Mouse (Mus musculus) liver, adult 2 months (tissue): ENCODE measurements around the gene Bach2. TPM values are rescaled to one million over a fixed set of nuclear protein-coding genes. Genes with fewer than 3 reads are reported as not detected.
A peak's percentile ranks its signal among the peaks of the same experiment; 100 is the strongest.

Source experiments
- DNase-seq: peaks from one replicate; pipeline ENCODE4 v3.0.0-alpha.2; 2011; ENCODE audit warnings: low read depth, low spot score; ENCODE audit errors: extremely low read depth
- H3K27ac ChIP-seq: fragments of 200-500 bp; replicated peaks from 2 replicates; pipeline ENCODE4 v1.5.1; 2012; ENCODE audit warnings: low read depth, mild to moderate bottlenecking, control low read depth, inconsistent platforms, low read length; ENCODE audit not compliant: insufficient read depth
- H3K27me3 ChIP-seq: fragments of 200-500 bp; 2 replicates; pipeline ENCODE4 v1.6.1; 2012; ENCODE audit warnings: mild to moderate bottlenecking, moderate library complexity, low read length, inconsistent platforms; ENCODE audit not compliant: control insufficient read depth, insufficient read depth
- H3K36me3 ChIP-seq: fragments of 200-500 bp; 2 replicates; pipeline ENCODE4 v1.6.1; 2012; ENCODE audit warnings: low read length, inconsistent platforms; ENCODE audit not compliant: control insufficient read depth, insufficient read depth
- H3K4me1 ChIP-seq: fragments of 200-500 bp; 2 replicates; pipeline ENCODE4 v1.6.1; 2011; ENCODE audit warnings: low read length; ENCODE audit not compliant: control insufficient read depth, insufficient read depth
- H3K4me3 ChIP-seq: fragments of 200-500 bp; 2 replicates; pipeline ENCODE4 v1.5.1; 2011; ENCODE audit warnings: low read depth, mild to moderate bottlenecking, control low read depth, low read length, moderate library complexity; ENCODE audit not compliant: insufficient read depth
- H3K79me2 ChIP-seq: fragments of 200-500 bp; 2 replicates; pipeline ENCODE4 v1.6.1; 2012; ENCODE audit warnings: inconsistent platforms, mild to moderate bottlenecking, low read length, moderate library complexity; ENCODE audit not compliant: control insufficient read depth, insufficient read depth
- H3K9ac ChIP-seq: fragments of 200-500 bp; 2 replicates; pipeline ENCODE4 v1.6.1; 2012; ENCODE audit warnings: low read depth, mild to moderate bottlenecking, control low read depth, inconsistent platforms, low read length
- CTCF ChIP-seq: fragments of 200-500 bp; IDR thresholded peaks from 2 replicates; pipeline ENCODE4 v1.5.1; 2011; ENCODE audit warnings: low read depth, low read length, control low read depth
- POLR2A ChIP-seq: fragments of 200-500 bp; IDR thresholded peaks from 2 replicates; pipeline ENCODE4 v1.6.1; 2011; ENCODE audit warnings: low read length, control low read depth; ENCODE audit not compliant: insufficient read depth; ENCODE audit errors: extremely low read depth
- WGBS: fragments of 180-500 bp; shearing (Covaris S2); methylation state at CpG from one replicate; pipeline ENCODE4 v1.1.7; 2018; 5-methylcytosine and 5-hydroxymethylcytosine counted together
- polyA plus RNA-seq: library from polyadenylated mRNA; depleted of rRNA; stranded (reverse); fragments of >200 nt; gene quantifications from 2 replicates; pipeline ENCODE4 v1.2.3, GENCODE M21; 2012
- total RNA-seq: library from RNA; depleted of rRNA; stranded (reverse); fragments of >200 nt; gene quantifications from 2 replicates; pipeline ENCODE4 v1.2.3, GENCODE M21; 2014

Bach2 gene
- total and polyA plus RNA-seq, 2 experiments, result 2.1 to 6.0 TPM

DNA sequence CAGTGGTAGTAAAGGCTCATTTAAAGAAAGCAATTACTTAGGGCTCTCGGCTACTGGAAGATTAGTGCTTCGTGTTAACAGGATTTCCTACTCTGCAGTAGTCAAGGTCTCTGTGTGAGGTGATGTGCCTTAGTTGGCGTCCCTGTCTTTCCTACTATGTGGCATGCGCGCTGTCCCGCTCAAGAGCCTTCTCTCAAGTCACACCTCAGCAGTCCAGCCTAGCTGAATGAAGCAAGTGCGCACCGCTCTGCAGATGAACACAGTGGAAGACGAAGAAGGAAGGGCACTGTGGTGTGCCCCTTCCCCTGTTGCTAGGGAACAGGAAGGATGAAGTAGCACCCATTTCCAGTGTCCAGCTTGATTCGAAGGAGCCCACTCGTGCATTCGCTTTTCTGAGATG lies 93.4 kb downstream of the Bach2 start:
- no peaks in the 10 kb centered on the region for H3K36me3 ChIP-seq
- H3K27me3 ChIP-seq, result no peaks in the 10 kb centered on the region
- TF ChIP-seq CTCF, result no peak
- H3K4me3 ChIP-seq, result no peak overlapping the region
- H3K4me1 ChIP-seq, result no peaks in the 10 kb centered on the region; the same call in 1 of the 2 replicates
- WGBS, result 97% methylated on average over 12 of the region's 12 CpGs
- H3K27ac ChIP-seq, result no peak overlapping the region
- DNase-seq, result no peak
- no peak overlapping the region for H3K9ac ChIP-seq
- no peaks in the 10 kb centered on the region for H3K79me2 ChIP-seq

- Histone ChIP-seq H3K4me1 (no peaks in the 10 kb centered on the region; the same call in 1 of the 2 replicates), H3K4me3 (no peak overlapping the region), H3K79me2 (0 out of 2 replicates have a peak, but pooled peaks cover 9% of the 10 kb centered on the region), H3K9ac (no peak overlapping the region), H3K27me3 (no peaks in the 10 kb centered on the region), H3K36me3 (no peaks in the 10 kb centered on the region), H3K27ac (no peak overlapping the region)
- WGBS, result 100% methylated on average over 1 of the region's 1 CpGs
- TF ChIP-seq CTCF, result no peak
- no peak for DNase-seq
Measured at GRCm38 (mm10) chr4:32334131-32334530, 95.5 kb downstream of the Bach2 start.

GRCm38 (mm10) chr4:32334765-32335164 lies 96.2 kb downstream of the Bach2 start:
- H3K27me3 ChIP-seq, result no peaks in the 10 kb centered on the region
- H3K9ac ChIP-seq, result no peak overlapping the region
- no peak overlapping the region for H3K4me3 ChIP-seq
- H3K36me3 ChIP-seq, result no peaks in the 10 kb centered on the region
- H3K4me1 ChIP-seq, result no peaks in the 10 kb centered on the region; the same call in 1 of the 2 replicates
- H3K27ac ChIP-seq, result no peak overlapping the region
- TF ChIP-seq CTCF, result no peak
- TF ChIP-seq POLR2A, result no peak
- H3K79me2 ChIP-seq, result 0 out of 2 replicates have a peak, but pooled peaks cover 9% of the 10 kb centered on the region
- DNase-seq, result no peak
- WGBS, result 85% methylated on average over 5 of the region's 5 CpGs

GRCm38 (mm10) chr4:32335659-32336058 lies 97.1 kb downstream of the Bach2 start:
- H3K79me2 ChIP-seq, result 0 out of 2 replicates have a peak, but pooled peaks cover 9% of the 10 kb centered on the region
- H3K36me3 ChIP-seq, result no peaks in the 10 kb centered on the region
- no peak for TF ChIP-seq CTCF
- no peak for TF ChIP-seq POLR2A
- H3K4me3 ChIP-seq, result no peak overlapping the region
- DNase-seq, result no peak
- H3K27ac ChIP-seq, result no peak overlapping the region
- 88% methylated on average over 12 of the region's 12 CpGs for WGBS
- H3K9ac ChIP-seq, result no peak overlapping the region
- no peaks in the 10 kb centered on the region; the same call in 1 of the 2 replicates for H3K4me1 ChIP-seq
- H3K27me3 ChIP-seq, result no peaks in the 10 kb centered on the region

DNA sequence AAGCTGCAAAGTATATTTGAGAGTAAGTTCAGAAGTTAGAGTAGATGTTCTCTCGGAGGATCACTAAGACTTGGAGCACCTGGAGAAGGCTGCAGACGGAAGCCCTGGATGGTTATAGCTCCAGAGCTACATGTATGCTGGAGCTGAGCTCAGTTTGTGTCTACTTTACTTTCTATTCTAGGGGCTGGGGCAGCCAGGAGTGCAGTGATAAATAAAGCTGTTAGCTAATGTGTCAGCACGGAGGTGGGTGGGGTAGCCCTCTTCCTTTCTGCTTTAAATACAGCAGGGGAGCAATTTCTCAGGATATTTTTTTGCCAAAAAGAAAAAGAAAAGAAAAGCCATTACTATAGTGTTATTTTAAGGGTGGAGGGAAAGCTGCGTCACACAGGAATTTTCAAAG lies 98.0 kb downstream of the Bach2 start:
- Histone ChIP-seq H3K9ac (no peak overlapping the region), H3K27ac (no peak overlapping the region), H3K79me2 (0 out of 2 replicates have a peak, but pooled peaks cover 9% of the 10 kb centered on the region), H3K27me3 (no peaks in the 10 kb centered on the region), H3K4me3 (no peak overlapping the region), H3K4me1 (no peaks in the 10 kb centered on the region), H3K36me3 (no peaks in the 10 kb centered on the region)
- WGBS, result 72% methylated on average over 4 of the region's 4 CpGs
- no peak for DNase-seq
- no peak for TF ChIP-seq CTCF
- no peak for TF ChIP-seq POLR2A

- no peak overlapping the region for H3K4me3 ChIP-seq
- 0 out of 2 replicates have a peak, but pooled peaks cover 9% of the 10 kb centered on the region for H3K79me2 ChIP-seq
- TF ChIP-seq CTCF (no peak), POLR2A (no peak)
- peak; percentile 22 for DNase-seq
- no peaks in the 10 kb centered on the region for H3K36me3 ChIP-seq
- no peak overlapping the region for H3K27ac ChIP-seq
- 19% methylated on average over 11 of the region's 11 CpGs for whole genome bisulfite sequencing
- no peaks in the 10 kb centered on the region for H3K4me1 ChIP-seq
- no peak overlapping the region for H3K9ac ChIP-seq
- H3K27me3 ChIP-seq, result no peaks in the 10 kb centered on the region
Measured at GRCm38 (mm10) chr4:32337638-32338037, 99.0 kb downstream of the Bach2 start.
